ENCODE assay signal across 8 mouse cellular contexts in the genomic region with DNA sequence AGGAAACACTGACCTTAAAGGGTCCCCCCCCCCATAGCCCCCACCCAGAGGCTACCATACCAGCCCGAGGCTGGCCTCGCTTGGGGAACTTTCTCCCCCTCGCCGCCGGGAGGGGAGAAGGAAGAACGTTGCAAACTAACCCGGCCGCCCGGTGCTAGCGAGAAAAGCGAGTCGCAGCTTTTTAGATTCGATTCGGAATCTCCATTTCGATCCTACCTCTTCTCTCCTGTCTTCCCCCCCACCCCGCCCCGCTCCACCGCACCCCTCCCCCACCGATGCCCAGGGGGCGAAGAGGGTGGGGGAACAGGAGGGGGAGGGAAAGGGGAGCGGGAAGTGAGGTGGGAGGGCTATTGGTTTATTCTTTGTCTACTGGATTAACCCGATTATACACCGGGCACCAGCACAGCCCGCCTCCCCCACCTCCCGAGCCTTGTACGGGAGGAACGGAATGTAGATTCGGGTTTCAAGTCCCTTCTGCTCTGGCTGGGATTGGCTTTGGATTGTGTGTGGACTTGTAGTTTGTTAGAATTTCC. TPM values are rescaled to one million over a fixed set of nuclear protein-coding genes. Genes with fewer than 3 reads are reported as not detected.
DNase-seq lines count a peak whose midpoint lies in the region; ATAC-seq and TF ChIP-seq lines count a peak whose summit lies in the region.

No protein-coding gene starts in this region.

- no peaks in the 10 kb centered on the region for H3K9me3 ChIP-seq in hindbrain, embryonic 13.5 days
- H3K9me3 ChIP-seq in lung, postnatal 0 days (ENCODE audit: low read length) = no peaks in the 10 kb centered on the region; the same call in 1 of the 2 replicates

- ATAC-seq in hindbrain, embryonic 13.5 days (ENCODE audit: low FRiP score) = peak; percentile 57
- peak; percentile 13 for ATAC-seq in lung, postnatal 0 days
- ATAC-seq in inflammation-experienced regulatory T-cells, adult 6 months = no peak

- no peak for TF ChIP-seq CTCF in lung, postnatal 0 days (IDR thresholded peaks at IDR 0.05)

- peak overlapping the region; percentile 96 for H3K9ac ChIP-seq in hindbrain, embryonic 13.5 days
- H3K9ac ChIP-seq in lung, postnatal 0 days (replicated peaks; ENCODE audit: low read depth) = peak overlapping the region; percentile 94

- peaks cover 6% of the 10 kb centered on the region; the same call in 1 of the 2 replicates for H3K36me3 ChIP-seq in hindbrain, embryonic 13.5 days
- no peaks in the 10 kb centered on the region for H3K36me3 ChIP-seq in lung, postnatal 0 days (ENCODE audit: insufficient read depth, low read length)

- peak overlapping the region; percentile 87 for H3K4me3 ChIP-seq in hindbrain, embryonic 13.5 days
- H3K4me3 ChIP-seq in lung, postnatal 0 days (ENCODE audit: low read depth, low read length) = peak overlapping the region; percentile 79

- peak overlapping the region; percentile 99 for H3K27ac ChIP-seq in hindbrain, embryonic 13.5 days
- peak overlapping the region; percentile 99 for H3K27ac ChIP-seq in lung, postnatal 0 days (ENCODE audit: low read length)

- H3K27me3 ChIP-seq in hindbrain, embryonic 13.5 days = 0 out of 2 replicates have a peak, but pooled peaks cover 3% of the 10 kb centered on the region
- H3K27me3 ChIP-seq in lung, postnatal 0 days (replicated peaks; ENCODE audit: insufficient read depth, low read length) = no peaks in the 10 kb centered on the region

- peaks cover 29% of the 10 kb centered on the region for H3K4me1 ChIP-seq in hindbrain, embryonic 13.5 days (replicated peaks)
- H3K4me1 ChIP-seq in lung, postnatal 0 days (ENCODE audit: insufficient read depth, low read depth, low read length) = no peaks in the 10 kb centered on the region

- TF ChIP-seq EP300 in lung, postnatal 0 days (IDR thresholded peaks at IDR 0.05) = no peak

- peak; percentile 55 for DNase-seq in adrenal gland, adult 18-20 months (ENCODE audit: low spot score in 2 of 2)
- DNase-seq in cerebellum, postnatal 10 days = peak; percentile 87 to 89
- peak; percentile 44 to 49 for DNase-seq in frontal cortex, postnatal 25 days (ENCODE audit: low spot score in 2 of 2)
- DNase-seq in layer of hippocampus, postnatal 36 days = peak; percentile 66 to 73
- DNase-seq in lung, postnatal 0 days (ENCODE audit: low spot score) = peak; percentile 79
- DNase-seq in right cerebral cortex, adult 2 months (ENCODE audit: low spot score in 2 of 2) = peak; percentile 70 to 71

- peak overlapping the region; percentile 97 for H3K4me2 ChIP-seq in hindbrain, embryonic 13.5 days
- peak overlapping the region; percentile 92 for H3K4me2 ChIP-seq in lung, postnatal 0 days (replicated peaks; ENCODE audit: low read depth, low read length)

- WGBS in hindbrain, embryonic 13.5 days = 2% methylated on average over 26 of the region's 28 CpGs
- WGBS in lung, postnatal 0 days = 5% methylated on average over 14 of the region's 28 CpGs

RNA-seq across cellular contexts. Expression of a gene that starts 1.0 kb away (rescaled TPM):
- total RNA-seq in adrenal gland, adult 18-20 months (2021) = 10 to 100 TPM; 28.3 to 29.1 TPM
- 39.0 and 42.2 TPM in 2 replicates for polyA plus RNA-seq in hindbrain, embryonic 13.5 days (2015; fragmentation: Nextera tagmentation; extraction: Ambion mirVana)
- total RNA-seq in layer of hippocampus, postnatal 36 days (2021) = 10 to 100 TPM; 63.9 to 64.0 TPM
- 88.9 and 99.8 TPM in 2 replicates for polyA plus RNA-seq in lung, postnatal 0 days (2015; fragmentation: Nextera tagmentation; extraction: Ambion mirVana)
- polyA plus RNA-seq in inflammation-experienced regulatory T-cells, adult 6 months (2017; shearing (Covaris generic)) = under 1 TPM in 2 of 3 experiments, not detected in 1; 0.48 to 0.73 TPM

Comparison
In these comparisons a context has a peak if more than half of its experiments do, and no peak if none do; other contexts are left out.
1. RNA of a gene that starts 1.0 kb away (polyA plus RNA-seq): 88.9 to 99.8 TPM in lung, postnatal 0 days and 39.0 to 42.2 TPM in hindbrain, embryonic 13.5 days; 0.48 to 0.73 TPM in inflammation-experienced regulatory T-cells, adult 6 months; every median in the first group is over 10 times any median in the second.
2. Peak in every context shown above with its lines, with median percentiles within 50 percentile points of each other: DNase-seq.